Mouse (Mus musculus) C2C12 (cell line): ENCODE results near the gene Vmo1. TPM values are rescaled to one million over a fixed set of nuclear protein-coding genes. Genes with fewer than 3 reads are reported as not detected.

Experiments
- H3K27me3 ChIP-seq: one replicate; pipeline ENCODE4 v1.6.1; 2011; ENCODE audit not compliant: control insufficient read depth, insufficient read depth, insufficient read length
- H3K36me3 ChIP-seq: one replicate; pipeline ENCODE4 v1.6.1; 2011; ENCODE audit not compliant: control insufficient read depth, insufficient read depth
- H3K4me3 ChIP-seq: one replicate; pipeline ENCODE4 v1.5.1; 2011; ENCODE audit warnings: mild to moderate bottlenecking, control low read depth; ENCODE audit not compliant: poor library complexity, insufficient read depth, severe bottlenecking
- H3K79me2 ChIP-seq: one replicate; pipeline ENCODE4 v1.6.1; 2011; ENCODE audit not compliant: control insufficient read depth, insufficient read depth
- H3K79me3 ChIP-seq: one replicate; pipeline ENCODE4 v1.6.1; 2011; ENCODE audit warnings: low read depth, control low read depth
- H3ac ChIP-seq: one replicate; pipeline ENCODE3; 2011; ENCODE audit warnings: low read depth; ENCODE audit not compliant: control insufficient read depth, insufficient read length
- CEBPB ChIP-seq: IDR thresholded peaks from one replicate; pipeline ENCODE4 v1.6.1; 2011; ENCODE audit warnings: low read depth, mild to moderate bottlenecking, control low read depth, moderate library complexity
- CTCF ChIP-seq: IDR thresholded peaks from one replicate; pipeline ENCODE4 v1.5.1; 2011; ENCODE audit not compliant: control insufficient read depth, insufficient read depth, insufficient read length
- FOSL1 ChIP-seq: IDR thresholded peaks from one replicate; pipeline ENCODE4 v1.8.0; 2011; ENCODE audit warnings: mild to moderate bottlenecking, low read length; ENCODE audit not compliant: poor library complexity, insufficient read depth, severe bottlenecking
- MAX ChIP-seq: IDR thresholded peaks from one replicate; pipeline ENCODE4 v1.6.1; 2011; ENCODE audit warnings: mild to moderate bottlenecking, control low read depth
- MYOD1 ChIP-seq: IDR thresholded peaks from one replicate; pipeline ENCODE4 v1.6.1; 2011; ENCODE audit warnings: low read depth; ENCODE audit not compliant: control insufficient read depth, insufficient read length
- MYOG ChIP-seq: IDR thresholded peaks from one replicate; pipeline ENCODE4 v1.6.1; 2011; ENCODE audit not compliant: control insufficient read depth, insufficient read length; ENCODE audit errors: extremely low read depth
- USF1 ChIP-seq: IDR thresholded peaks from one replicate; pipeline ENCODE4 v1.6.1; 2011; ENCODE audit warnings: low read depth, mild to moderate bottlenecking, control low read depth, moderate library complexity
- long read RNA-seq, 2 experiments: library from polyadenylated mRNA; unstranded; transcript quantifications; one replicate each; pipeline ENCODE4 v2.0.0; 2019 to 2020
- polyA plus RNA-seq: library from polyadenylated mRNA; unstranded; fragments of >200 nt; fragmentation: generic; extraction: Trizol; gene quantifications from one replicate; pipeline ENCODE4 v1.2.1, GENCODE M21; 2012; ENCODE audit warnings: missing spikeins

The Vmo1 gene
- not detected for polyA plus RNA-seq
- long read RNA-seq, experiment 1 = 0 reads
- long read RNA-seq, experiment 2 = 0 reads

- TF ChIP-seq CTCF = no peak
- TF ChIP-seq USF1 = no peak
- no peak for TF ChIP-seq MYOD1
- no peak for TF ChIP-seq FOSL1
- no peak for TF ChIP-seq MAX
- TF ChIP-seq CEBPB = no peak
- no peak for TF ChIP-seq MYOG
- no peaks in the 10 kb centered on the region for H3K79me2 ChIP-seq
- no peak within 1 kb of the TSS for H3K4me3 ChIP-seq
- H3ac ChIP-seq = no peak within 1 kb of the TSS
- H3K27me3 ChIP-seq = peaks cover 26% of the 10 kb centered on the region
- no peaks in the 10 kb centered on the region for H3K79me3 ChIP-seq
- no peaks in the 10 kb centered on the region for H3K36me3 ChIP-seq
These were observed at the start of gene Vmo1 for GRCm38 (mm10) chr11:70514288-70514687. Gene Vmo1 (minus strand): TSS chr11:70514616.

- H3K27me3 ChIP-seq = no peaks in the 10 kb centered on the region
- H3ac ChIP-seq = peak overlapping the region; percentile 80
- TF ChIP-seq MYOG = no peak
- no peak for TF ChIP-seq FOSL1
- TF ChIP-seq CTCF = no peak
- TF ChIP-seq MYOD1 = no peak
- no peak for TF ChIP-seq MAX
- no peak for TF ChIP-seq CEBPB
- TF ChIP-seq USF1 = no peak
- peaks cover 51% of the 10 kb centered on the region for H3K79me3 ChIP-seq
- H3K36me3 ChIP-seq = peaks cover 13% of the 10 kb centered on the region
- H3K4me3 ChIP-seq = peak overlapping the region; percentile 90
- peaks cover 59% of the 10 kb centered on the region for H3K79me2 ChIP-seq
These were observed 49.3 kb upstream of the Vmo1 start for GRCm38 (mm10) chr11:70563470-70564275.

- no peak for TF ChIP-seq MAX
- no peak for TF ChIP-seq MYOG
- TF ChIP-seq CTCF = no peak
- no peaks in the 10 kb centered on the region for H3K27me3 ChIP-seq
These were observed 48.6 kb upstream of the Vmo1 start for GRCm38 (mm10) chr11:70562995-70563469.

GRCm38 (mm10) chr11:70562287-70562994, 48.0 kb upstream of the Vmo1 start, which contains the start of gene Mink1:
Gene Mink1 (plus strand): TSS chr11:70562881.
- peaks cover 5% of the 10 kb centered on the region for H3K36me3 ChIP-seq
- peak within 1 kb of the TSS; percentile 80 for H3ac ChIP-seq
- peaks cover 46% of the 10 kb centered on the region for H3K79me2 ChIP-seq
- TF ChIP-seq USF1 = peak; percentile 83
- no peak for TF ChIP-seq MYOD1
- peak; percentile 61 for TF ChIP-seq MAX
- H3K79me3 ChIP-seq = peaks cover 42% of the 10 kb centered on the region
- peak within 1 kb of the TSS; percentile 90 for H3K4me3 ChIP-seq
- no peaks in the 10 kb centered on the region for H3K27me3 ChIP-seq

More at GRCm38 (mm10) chr11:70562995-70563469, 48.6 kb upstream of the Vmo1 start:
- Histone ChIP-seq H3K79me2 (peaks cover 52% of the 10 kb centered on the region), H3K4me3 (peak overlapping the region; percentile 90), H3ac (peak overlapping the region; percentile 80), H3K79me3 (peaks cover 48% of the 10 kb centered on the region), H3K36me3 (peaks cover 8% of the 10 kb centered on the region)

GRCm38 (mm10) chr11:70561937-70562286, 47.5 kb upstream of the Vmo1 start:
- H3ac ChIP-seq = peak overlapping the region; percentile 80
- no peak for TF ChIP-seq USF1
- H3K79me2 ChIP-seq = peaks cover 41% of the 10 kb centered on the region
- peak overlapping the region; percentile 90 for H3K4me3 ChIP-seq
- H3K27me3 ChIP-seq = no peaks in the 10 kb centered on the region
- peaks cover 38% of the 10 kb centered on the region for H3K79me3 ChIP-seq
- H3K36me3 ChIP-seq = peaks cover 8% of the 10 kb centered on the region

- no peak overlapping the region for H3ac ChIP-seq
- H3K27me3 ChIP-seq = no peaks in the 10 kb centered on the region
- TF ChIP-seq MAX = no peak
- TF ChIP-seq FOSL1 = no peak
- no peak for TF ChIP-seq MYOD1
- no peak for TF ChIP-seq MYOG
- no peak for TF ChIP-seq CTCF
- TF ChIP-seq CEBPB = no peak
- TF ChIP-seq USF1 = no peak
- H3K36me3 ChIP-seq = peaks cover 6% of the 10 kb centered on the region
- no peak overlapping the region for H3K4me3 ChIP-seq
- no peaks in the 10 kb centered on the region for H3K79me3 ChIP-seq
- no peaks in the 10 kb centered on the region for H3K79me2 ChIP-seq
These were observed 43.1 kb upstream of the Vmo1 start for GRCm38 (mm10) chr11:70557545-70557944.
